Mouse (Mus musculus) stomach, embryonic 15.5 days (tissue): ENCODE measurements around the gene Rbp4. TPM values are rescaled to one million over a fixed set of nuclear protein-coding genes. Genes with fewer than 3 reads are reported as not detected.

Experiments used
- ATAC-seq: fragments of 200-750 bp; cut with Nextera tagmentation; 2 replicates; pipeline ENCODE4 v1.8.0; 2017; ENCODE audit warnings: low read depth, moderate number of reproducible peaks, moderate TSS enrichment; ENCODE audit not compliant: insufficient read depth, low FRiP score
- H3K27ac ChIP-seq: fragments of 300-500 bp; sonication (generic); 2 replicates; pipeline ENCODE4 v1.5.1; 2015; ENCODE audit warnings: mild to moderate bottlenecking, inconsistent platforms
- H3K27me3 ChIP-seq: fragments of 300-500 bp; sonication (generic); replicated peaks from 2 replicates; pipeline ENCODE4 v1.6.1; 2015; ENCODE audit warnings: inconsistent platforms
- H3K36me3 ChIP-seq: fragments of 300-500 bp; sonication (generic); 2 replicates; pipeline ENCODE4 v1.6.1; 2015; ENCODE audit warnings: inconsistent platforms
- H3K4me1 ChIP-seq: fragments of 300-500 bp; sonication (generic); 2 replicates; pipeline ENCODE4 v1.6.1; 2015; ENCODE audit warnings: inconsistent platforms
- H3K4me2 ChIP-seq: fragments of 300-500 bp; sonication (generic); 2 replicates; pipeline ENCODE4 v1.6.1; 2015; ENCODE audit warnings: mild to moderate bottlenecking, inconsistent platforms
- H3K4me3 ChIP-seq: fragments of 300-500 bp; sonication (generic); replicated peaks from 2 replicates; pipeline ENCODE4 v1.5.1; 2015; ENCODE audit warnings: inconsistent platforms
- H3K9ac ChIP-seq: fragments of 300-500 bp; sonication (generic); 2 replicates; pipeline ENCODE4 v1.6.1; 2015; ENCODE audit warnings: inconsistent platforms
- H3K9me3 ChIP-seq: fragments of 300-500 bp; sonication (generic); 2 replicates; pipeline ENCODE4 v1.6.1; 2016; ENCODE audit warnings: inconsistent platforms
- whole genome bisulfite sequencing: fragments of 180-500 bp; shearing (Covaris S2); methylation state at CpG from one replicate; pipeline ENCODE4 v1.1.7; 2015; 5-methylcytosine and 5-hydroxymethylcytosine counted together
- polyA plus RNA-seq: library from polyadenylated mRNA; unstranded; fragments of >200 nt; fragmentation: Nextera tagmentation; extraction: Ambion mirVana; gene quantifications from 2 replicates; pipeline ENCODE4 v1.2.1, GENCODE M21; 2015

Gene Rbp4
- polyA plus RNA-seq, 1 experiment from 2014 or later = 206 TPM

DNA sequence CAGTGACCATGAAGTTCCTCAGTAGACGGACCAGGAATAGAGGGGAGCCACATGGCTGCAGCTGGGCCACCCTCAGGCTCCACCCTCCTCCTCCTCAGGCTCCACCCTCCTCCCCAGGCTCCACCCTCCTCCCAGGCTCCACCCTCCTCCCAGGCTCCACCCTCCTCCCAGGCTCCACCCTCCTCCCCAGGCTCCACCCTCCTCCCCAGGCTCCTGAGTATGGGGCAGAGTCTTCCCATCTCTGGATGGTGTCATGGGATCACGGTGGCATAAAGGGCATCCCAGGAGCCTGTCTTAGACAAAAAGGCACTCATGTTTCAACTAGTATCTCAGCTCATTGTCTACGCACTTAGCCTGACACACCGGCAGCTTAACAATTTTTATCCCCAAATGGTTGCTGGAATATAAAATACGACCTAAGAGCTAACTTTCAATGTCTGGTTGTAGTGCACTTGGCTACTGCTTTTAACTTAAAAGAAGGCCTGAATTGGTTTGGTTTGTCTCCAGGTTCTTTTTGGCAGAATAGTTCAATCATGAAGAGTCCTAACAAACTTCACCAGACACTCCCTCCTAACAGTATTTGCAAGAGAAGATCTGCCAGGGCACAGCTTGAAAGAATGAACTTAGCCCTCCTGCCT is 4.8 kb downstream of the Rbp4 start:
- Histone ChIP-seq H3K36me3 (no peaks in the 10 kb centered on the region), H3K4me3 (no peak overlapping the region), H3K27ac (no peak overlapping the region), H3K4me2 (no peak overlapping the region), H3K27me3 (0 out of 2 replicates have a peak, but pooled peaks cover 7% of the 10 kb centered on the region), H3K9ac (no peak overlapping the region), H3K9me3 (no peaks in the 10 kb centered on the region), H3K4me1 (no peaks in the 10 kb centered on the region)
- 0 out of 2 replicates have a peak, but pooled peaks have one; percentile 52 for ATAC-seq
- WGBS = 78% methylated on average over 5 of the region's 5 CpGs

DNA sequence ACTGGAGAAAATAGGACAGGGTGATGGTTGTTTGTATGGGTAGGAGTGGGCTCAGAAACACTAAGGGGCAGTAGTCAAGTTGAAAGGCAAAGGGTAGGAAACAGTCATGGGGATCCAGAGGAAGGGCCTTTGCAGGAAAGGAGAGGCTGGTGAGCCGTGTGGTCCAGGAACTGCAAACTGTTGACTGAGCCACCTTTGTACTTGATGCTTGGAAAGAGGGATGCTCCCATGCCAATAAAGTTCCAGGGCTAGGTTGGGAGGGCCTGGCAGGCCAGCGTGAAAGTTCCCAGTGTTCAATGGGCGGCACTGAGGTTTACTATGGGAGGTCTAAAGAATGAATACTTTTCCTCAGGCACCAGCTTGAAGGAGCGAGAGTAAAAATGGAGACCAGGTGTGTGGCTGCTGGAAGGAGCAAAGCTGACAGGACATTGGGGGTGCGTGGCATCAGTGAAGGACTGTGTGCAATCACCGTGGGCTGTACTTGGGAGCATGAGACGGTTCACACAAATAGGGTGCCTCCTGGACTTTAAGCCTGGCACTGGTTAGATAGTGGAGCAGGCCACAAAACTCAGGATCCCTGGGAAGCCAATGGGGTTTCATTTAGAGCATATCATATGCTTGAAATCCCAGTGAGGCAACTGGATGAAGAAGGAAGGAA is 10.1 kb downstream of the Rbp4 start:
- Histone ChIP-seq H3K4me2 (no peak overlapping the region), H3K4me3 (no peak overlapping the region), H3K36me3 (no peaks in the 10 kb centered on the region), H3K27me3 (no peaks in the 10 kb centered on the region), H3K27ac (no peak overlapping the region), H3K9me3 (no peaks in the 10 kb centered on the region), H3K9ac (no peak overlapping the region), H3K4me1 (no peaks in the 10 kb centered on the region)
- 89% methylated on average over 7 of the region's 7 CpGs for WGBS
- no peak for ATAC-seq

DNA sequence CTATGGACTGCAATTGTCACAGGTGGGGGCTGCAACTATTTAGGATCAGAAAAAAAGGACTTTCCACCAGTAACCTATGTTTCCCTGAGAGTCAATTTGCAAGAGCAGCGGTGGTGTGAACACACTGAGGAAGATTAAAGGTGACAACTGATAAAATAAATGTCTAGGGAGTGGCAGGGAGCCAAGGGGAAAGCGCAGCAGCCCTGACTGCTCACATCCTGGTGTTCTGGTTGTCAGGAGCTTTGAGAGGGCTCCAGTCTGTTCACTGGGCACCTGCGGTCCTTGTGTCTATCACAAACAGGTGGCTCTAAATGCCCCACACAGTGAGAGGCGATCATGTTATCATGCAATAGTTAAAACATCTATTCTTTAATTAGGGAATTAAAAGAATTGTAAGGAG is 12.5 kb downstream of the Rbp4 start:
- 35% methylated on average over 4 of the region's 4 CpGs for WGBS
- Histone ChIP-seq H3K9ac (no peak overlapping the region), H3K4me2 (no peak overlapping the region), H3K9me3 (no peaks in the 10 kb centered on the region), H3K4me3 (no peak overlapping the region), H3K36me3 (no peaks in the 10 kb centered on the region), H3K4me1 (no peaks in the 10 kb centered on the region), H3K27ac (no peak overlapping the region), H3K27me3 (no peaks in the 10 kb centered on the region)
- no peak for ATAC-seq

DNA sequence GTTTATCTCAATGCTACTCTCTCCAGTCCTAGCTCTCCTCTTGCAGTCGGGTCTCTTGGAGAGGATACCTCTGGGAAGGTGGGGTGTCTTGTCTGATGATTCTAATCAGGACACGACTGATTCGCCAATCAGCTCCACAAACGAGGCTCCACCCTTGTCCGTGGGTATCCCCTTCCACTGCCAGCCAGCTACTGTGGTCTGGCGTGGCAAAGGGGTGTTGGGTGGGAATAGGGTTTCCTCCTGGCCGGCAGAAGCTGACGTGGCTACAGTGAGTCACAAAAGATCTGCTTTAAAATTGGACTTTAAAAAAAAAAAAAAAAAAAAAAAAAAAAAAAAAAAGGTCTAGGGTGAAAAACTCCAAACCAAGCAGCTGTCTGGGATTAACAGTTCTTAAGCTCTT is 14.0 kb downstream of the Rbp4 start:
- no peaks in the 10 kb centered on the region for H3K9me3 ChIP-seq
- WGBS = 69% methylated on average over 8 of the region's 8 CpGs
- no peak overlapping the region for H3K9ac ChIP-seq
- no peak overlapping the region for H3K27ac ChIP-seq
- H3K27me3 ChIP-seq = no peaks in the 10 kb centered on the region
- ATAC-seq = no peak
- H3K4me3 ChIP-seq = no peak overlapping the region
- H3K36me3 ChIP-seq = no peaks in the 10 kb centered on the region
- no peaks in the 10 kb centered on the region for H3K4me1 ChIP-seq
- H3K4me2 ChIP-seq = no peak overlapping the region

DNA sequence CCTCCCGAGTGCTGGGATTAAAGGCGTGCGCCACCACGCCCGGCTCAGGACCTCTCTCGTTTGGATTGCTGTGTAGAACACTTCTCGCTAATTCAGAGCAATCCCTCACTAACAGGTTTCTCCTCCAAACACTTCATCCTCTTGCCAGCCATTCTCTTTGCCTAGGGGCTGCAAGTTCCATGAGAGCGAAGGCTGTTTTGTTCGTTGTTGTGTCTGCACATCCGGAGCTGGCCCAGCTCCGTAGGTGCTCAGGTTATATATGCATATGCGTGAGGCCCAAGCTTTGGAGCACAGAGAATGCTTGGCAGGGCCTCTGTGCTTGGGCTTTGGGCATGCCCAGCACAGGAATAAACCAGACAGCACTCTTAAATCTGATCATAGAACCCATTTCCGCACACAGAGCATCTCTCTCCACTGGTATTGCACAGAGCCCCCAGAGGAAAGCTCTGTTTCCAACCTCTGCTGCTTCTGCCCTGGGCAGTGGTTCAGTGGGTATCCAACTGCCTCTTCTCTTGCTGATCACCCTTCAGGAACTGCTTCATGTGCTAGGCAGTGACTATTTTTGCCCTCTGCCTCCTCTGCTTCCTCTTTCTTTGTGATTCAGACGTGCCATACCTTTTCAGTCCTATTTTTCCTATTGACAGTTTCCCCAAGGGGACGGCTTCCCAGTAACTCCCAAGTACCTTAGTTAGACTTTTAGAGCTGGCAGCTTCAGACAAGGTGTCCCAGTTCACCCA is 15.4 kb downstream of the Rbp4 start:
- no peaks in the 10 kb centered on the region for H3K9me3 ChIP-seq
- ATAC-seq = no peak

DNA sequence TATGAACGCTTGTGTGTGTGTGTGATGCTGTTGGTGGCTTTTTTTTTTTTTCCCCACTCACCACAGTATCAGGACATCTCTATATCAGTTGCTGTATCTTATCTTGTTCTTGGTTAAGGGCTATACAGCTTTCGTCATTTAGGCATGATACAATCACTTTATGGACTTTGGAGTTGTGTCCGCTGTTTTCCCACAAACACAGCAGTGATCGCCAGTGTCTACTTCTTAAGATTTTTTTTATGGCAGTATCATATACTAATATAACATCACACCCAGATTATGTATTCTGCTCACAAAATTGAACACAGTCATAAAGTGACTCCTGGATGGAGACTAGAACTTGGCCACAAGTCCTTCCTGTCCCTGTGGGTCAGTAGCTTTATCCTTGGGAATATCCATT is 17.2 kb downstream of the Rbp4 start:
- no peaks in the 10 kb centered on the region for H3K36me3 ChIP-seq
- H3K27ac ChIP-seq = no peak overlapping the region
- WGBS = 88% methylated on average over 4 of the region's 4 CpGs
- no peak overlapping the region for H3K9ac ChIP-seq
- no peak overlapping the region for H3K4me3 ChIP-seq
- H3K27me3 ChIP-seq = no peaks in the 10 kb centered on the region
- no peak for ATAC-seq
- no peaks in the 10 kb centered on the region for H3K9me3 ChIP-seq
- no peaks in the 10 kb centered on the region for H3K4me1 ChIP-seq
- no peak overlapping the region for H3K4me2 ChIP-seq

More for the DNA sequence above, 15.4 kb downstream of the Rbp4 start:
- Histone ChIP-seq H3K4me3 (no peak overlapping the region), H3K27ac (no peak overlapping the region), H3K9ac (no peak overlapping the region), H3K36me3 (no peaks in the 10 kb centered on the region), H3K4me1 (no peaks in the 10 kb centered on the region), H3K4me2 (no peak overlapping the region), H3K27me3 (no peaks in the 10 kb centered on the region)
- 90% methylated on average over 15 of the region's 15 CpGs for WGBS

DNA sequence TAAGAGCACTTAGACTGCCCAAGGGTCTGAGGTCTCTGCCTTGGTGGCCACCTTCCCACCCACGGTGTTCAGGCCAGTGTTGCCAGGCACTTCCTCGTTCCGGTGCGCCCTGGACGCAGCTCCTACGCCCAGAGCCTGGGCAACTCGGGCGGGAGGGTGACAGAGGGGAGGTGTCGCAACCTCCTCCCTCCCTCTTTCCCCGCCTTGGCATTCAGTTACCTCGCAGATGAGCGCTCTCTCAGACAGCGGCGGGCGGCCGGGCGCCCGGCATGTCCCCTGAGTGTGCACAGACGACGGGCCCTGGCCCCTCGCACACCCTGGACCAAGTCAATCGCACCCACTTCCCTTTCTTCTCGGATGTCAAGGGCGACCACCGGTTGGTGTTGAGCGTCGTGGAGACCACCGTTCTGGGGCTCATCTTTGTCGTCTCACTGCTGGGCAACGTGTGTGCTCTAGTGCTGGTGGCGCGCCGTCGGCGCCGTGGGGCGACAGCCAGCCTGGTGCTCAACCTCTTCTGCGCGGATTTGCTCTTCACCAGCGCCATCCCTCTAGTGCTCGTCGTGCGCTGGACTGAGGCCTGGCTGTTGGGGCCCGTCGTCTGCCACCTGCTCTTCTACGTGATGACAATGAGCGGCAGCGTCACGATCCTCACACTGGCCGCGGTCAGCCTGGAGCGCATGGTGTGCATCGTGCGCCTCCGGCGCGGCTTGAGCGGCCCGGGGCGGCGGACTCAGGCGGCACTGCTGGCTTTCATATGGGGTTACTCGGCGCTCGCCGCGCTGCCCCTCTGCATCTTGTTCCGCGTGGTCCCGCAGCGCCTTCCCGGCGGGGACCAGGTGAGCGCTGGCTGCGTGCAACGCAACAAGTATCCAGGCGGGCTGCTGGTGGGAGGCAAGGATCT is 28.0 kb downstream of the Rbp4 start, which contains the start of gene Ffar4:
TSS of gene Ffar4 (plus strand) at position 214 of the 901 bp plus-strand sequence.
- Histone ChIP-seq H3K4me2 (peak within 1 kb of the TSS; percentile 65), H3K4me1 (peaks cover 5% of the 10 kb centered on the region), H3K27me3 (peaks cover 35% of the 10 kb centered on the region), H3K36me3 (no peaks in the 10 kb centered on the region), H3K4me3 (peak within 1 kb of the TSS; percentile 37), H3K9me3 (no peaks in the 10 kb centered on the region), H3K9ac (no peak within 1 kb of the TSS), H3K27ac (no peak within 1 kb of the TSS)
- under 1% methylated on average over 77 of the region's 77 CpGs for WGBS
- ATAC-seq = peak; percentile 48

DNA sequence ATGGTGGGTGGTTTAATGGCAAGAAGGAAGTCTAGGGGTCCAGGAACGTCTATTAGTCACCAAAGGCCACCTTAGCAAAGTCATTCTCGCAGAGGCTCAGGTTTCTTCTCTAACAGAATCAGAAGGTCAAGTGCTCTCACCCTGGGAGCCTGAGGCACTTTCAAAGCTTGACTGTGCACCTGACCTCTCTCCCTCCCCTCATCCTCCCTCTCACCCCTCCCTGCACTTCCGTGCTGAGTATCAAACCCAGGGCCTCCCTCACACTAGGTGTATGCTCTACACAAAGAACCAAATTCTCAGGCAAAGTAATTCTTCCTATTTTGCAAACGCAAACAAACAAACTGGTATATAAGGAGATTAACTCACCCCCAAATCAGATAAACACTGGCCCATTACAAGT is 28.9 kb downstream of the Rbp4 start:
- Histone ChIP-seq H3K4me1 (peaks cover 6% of the 10 kb centered on the region), H3K4me3 (no peak overlapping the region), H3K27ac (no peak overlapping the region), H3K36me3 (no peaks in the 10 kb centered on the region), H3K27me3 (peaks cover 35% of the 10 kb centered on the region), H3K9me3 (no peaks in the 10 kb centered on the region), H3K4me2 (no peak overlapping the region), H3K9ac (no peak overlapping the region)
- WGBS = 19% methylated on average over 4 of the region's 4 CpGs
- ATAC-seq = no peak

DNA sequence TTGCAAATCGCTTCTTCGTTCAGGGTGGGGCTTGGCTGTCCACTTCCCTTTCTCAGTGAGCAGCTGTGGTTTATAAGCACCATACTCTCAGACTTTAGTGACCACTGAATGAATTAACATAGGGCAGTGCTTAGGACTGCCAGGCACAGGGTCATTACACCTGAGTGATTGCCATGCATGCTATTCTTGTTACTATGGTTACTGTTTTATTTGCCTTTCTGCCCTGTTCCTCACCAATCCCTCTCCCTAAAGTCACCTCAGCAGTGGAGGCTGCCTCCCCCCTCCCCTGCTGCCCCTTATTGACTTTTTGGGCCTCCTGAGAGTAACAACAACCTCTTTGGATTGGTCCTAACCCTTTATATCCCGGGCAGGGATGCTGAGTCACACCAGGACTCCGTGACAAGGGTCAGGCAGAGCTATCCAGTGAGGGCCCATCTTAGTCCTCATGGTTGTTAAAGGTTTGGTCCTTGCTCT is 33.5 kb downstream of the Rbp4 start:
- ATAC-seq = peak; percentile 75; the same call in 1 of the 2 replicates
- Histone ChIP-seq H3K4me1 (peaks cover 8% of the 10 kb centered on the region; the same call in 1 of the 2 replicates), H3K4me3 (no peak overlapping the region), H3K27me3 (peaks cover 11% of the 10 kb centered on the region; the same call in 1 of the 2 replicates), H3K9ac (no peak overlapping the region), H3K4me2 (no peak overlapping the region), H3K9me3 (no peaks in the 10 kb centered on the region), H3K36me3 (no peaks in the 10 kb centered on the region), H3K27ac (no peak overlapping the region)
- 41% methylated on average over 4 of the region's 4 CpGs for WGBS

DNA sequence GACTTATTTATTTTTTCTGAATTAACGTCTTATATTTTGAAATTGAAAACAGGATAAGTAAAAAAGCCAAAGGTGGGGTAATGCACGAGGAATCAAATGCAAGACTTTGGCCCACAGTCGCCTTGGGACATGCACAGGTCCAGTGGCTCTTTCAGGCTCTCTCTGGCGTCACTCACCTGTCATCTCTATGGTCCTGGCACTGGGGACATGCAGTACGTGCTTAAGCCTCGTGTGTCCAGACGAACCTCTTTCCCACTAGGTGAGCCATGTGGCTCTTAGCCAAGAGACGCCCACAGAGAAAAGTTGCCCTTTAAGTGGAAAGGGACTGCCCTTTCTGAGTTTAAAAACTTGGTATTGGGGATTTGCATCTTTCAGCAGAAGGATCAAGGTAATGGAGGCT is 35.7 kb downstream of the Rbp4 start:
- 74% methylated on average over 8 of the region's 8 CpGs for WGBS
- H3K36me3 ChIP-seq = no peaks in the 10 kb centered on the region
- peaks cover 8% of the 10 kb centered on the region; the same call in 1 of the 2 replicates for H3K4me1 ChIP-seq
- 0 out of 2 replicates have a peak, but pooled peaks cover 4% of the 10 kb centered on the region for H3K27me3 ChIP-seq
- no peak for ATAC-seq
- no peak overlapping the region for H3K4me3 ChIP-seq
- no peak overlapping the region for H3K27ac ChIP-seq
- H3K9me3 ChIP-seq = no peaks in the 10 kb centered on the region
- no peak overlapping the region for H3K9ac ChIP-seq
- H3K4me2 ChIP-seq = no peak overlapping the region

DNA sequence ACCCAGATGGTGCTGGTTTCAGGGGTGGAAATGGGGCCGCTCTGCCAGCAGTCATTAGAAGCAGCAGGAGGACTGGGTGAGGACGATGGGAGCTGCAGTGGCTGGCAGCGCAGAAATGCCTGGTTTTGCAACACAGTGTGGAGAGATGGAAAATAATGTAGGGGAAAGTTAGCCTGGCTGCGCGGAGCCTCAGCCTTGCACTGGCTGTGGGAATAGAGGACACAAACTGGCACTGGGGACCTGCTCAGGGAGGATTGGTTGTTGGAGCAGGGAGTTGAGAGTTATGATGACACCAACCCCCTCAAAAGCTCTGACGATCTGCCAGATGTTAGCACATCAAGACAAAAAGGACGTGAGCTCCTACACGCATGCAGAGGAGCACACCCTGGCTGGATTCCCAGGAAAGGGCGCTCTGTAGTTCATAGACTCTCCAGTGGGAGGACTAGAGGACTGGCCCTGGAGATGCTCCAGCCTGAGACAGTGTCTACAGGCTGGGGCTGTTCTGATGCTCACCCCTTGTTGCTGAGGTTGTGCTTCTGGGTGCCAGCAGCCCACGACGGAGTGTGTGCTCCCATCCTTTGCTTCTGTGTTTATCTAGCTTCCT is 38.0 kb downstream of the Rbp4 start:
- H3K4me3 ChIP-seq = no peak overlapping the region
- H3K9ac ChIP-seq = no peak overlapping the region
- peak; percentile 73 for ATAC-seq
- H3K27me3 ChIP-seq = no peaks in the 10 kb centered on the region
- H3K9me3 ChIP-seq = no peaks in the 10 kb centered on the region
- WGBS = 49% methylated on average over 11 of the region's 11 CpGs
- peaks cover 13% of the 10 kb centered on the region; the same call in 1 of the 2 replicates for H3K4me1 ChIP-seq
- no peak overlapping the region for H3K4me2 ChIP-seq
- H3K36me3 ChIP-seq = no peaks in the 10 kb centered on the region
- H3K27ac ChIP-seq = no peak overlapping the region
